ENCODE assay signal across 18 mouse cellular contexts in genomic region chr17:29156866-29157265, GRCm38 (mm10). TPM values are rescaled to one million over a fixed set of nuclear protein-coding genes. Genes with fewer than 3 reads are reported as not detected.
DNase-seq lines count a peak whose midpoint lies in the region; ATAC-seq and TF ChIP-seq lines count a peak whose summit lies in the region.
"Had no signal": no experiment of that assay in that cellular context is flagged by ENCODE, and none has a peak within 500 bp of the region (broad histone marks: within the 10 kb centered on the region; RNA-seq: fewer than 3 reads in every experiment).

No protein-coding gene starts in this region.

- no peaks in the 10 kb centered on the region for H3K36me3 ChIP-seq in hindbrain, postnatal 0 days (ENCODE audit: insufficient read depth, low read length)
- H3K36me3 ChIP-seq in hindbrain, embryonic 11.5 days (ENCODE audit: control insufficient read depth, insufficient read depth, low read length), result no peaks in the 10 kb centered on the region
- no peaks in the 10 kb centered on the region for H3K36me3 ChIP-seq in testis, adult 2 months (ENCODE audit: control insufficient read depth, insufficient read depth, low read length)
- H3K36me3 ChIP-seq in stomach, postnatal 0 days (ENCODE audit: control insufficient read depth, insufficient read depth, low read length), result no peaks in the 10 kb centered on the region
- H3K36me3 ChIP-seq: hindbrain, embryonic 10.5 days; liver, embryonic 13.5 days had no signal

- no peak for TF ChIP-seq EP300 in stomach, postnatal 0 days (optimal IDR thresholded peaks at IDR 0.05)

- no peak for ATAC-seq in hindbrain, postnatal 0 days
- no peak for ATAC-seq in hindbrain, embryonic 11.5 days (ENCODE audit: low FRiP score)
- peak; percentile 48 for ATAC-seq in stomach, postnatal 0 days (ENCODE audit: low FRiP score, low TSS enrichment)
- ATAC-seq: CD4-positive, CD25-positive, alpha-beta regulatory T cell, adult 4 months; Patski had no signal

- no peak overlapping the region for H3K9ac ChIP-seq in hindbrain, postnatal 0 days (replicated peaks; ENCODE audit: low read length)
- no peak overlapping the region for H3K9ac ChIP-seq in hindbrain, embryonic 11.5 days (ENCODE audit: low read depth, low read length)
- H3K9ac ChIP-seq in stomach, postnatal 0 days (ENCODE audit: low read length), result no peak overlapping the region
- H3K9ac ChIP-seq: heart, embryonic 15.5 days; liver, embryonic 13.5 days had no signal

- no peak overlapping the region for H3K4me2 ChIP-seq in hindbrain, postnatal 0 days (ENCODE audit: low read depth, low read length)
- H3K4me2 ChIP-seq in hindbrain, embryonic 11.5 days (replicated peaks; ENCODE audit: low read depth, low read length), result no peak overlapping the region
- no peak overlapping the region for H3K4me2 ChIP-seq in stomach, postnatal 0 days (replicated peaks; ENCODE audit: low read depth)
- H3K4me2 ChIP-seq: heart, embryonic 15.5 days; liver, embryonic 13.5 days had no signal

- DNase-seq in hindbrain, postnatal 0 days (ENCODE audit: low spot score), result no peak
- no peak for DNase-seq in hindbrain, embryonic 11.5 days (ENCODE audit: low spot score)
- DNase-seq in testis, postnatal 10 days (ENCODE audit: low spot score), result no peak
- peak; percentile 42 for DNase-seq in adrenal gland, postnatal 25 days
- peak; percentile 27 for DNase-seq in stomach, postnatal 0 days (ENCODE audit: low spot score)
- DNase-seq in embryo, embryonic 10.5 days (ENCODE audit: low spot score), result no peak
- DNase-seq in layer of hippocampus, adult 18-20 months (ENCODE audit: low spot score in 2 of 2), result no peak
- DNase-seq: cerebellum, postnatal 25 days; heart, adult 11 months; kidney, postnatal 14 days; liver, embryonic 13.5 days; lung, postnatal 10 days; right cerebral cortex, postnatal 14 days had no signal

- no peak for TF ChIP-seq POLR2A in testis, adult 2 months (IDR thresholded peaks at IDR 0.05; ENCODE audit: control insufficient read depth, low read depth, low read length)

- 85% methylated on average over 8 of the region's 8 CpGs for WGBS in hindbrain, postnatal 0 days
- WGBS in hindbrain, embryonic 11.5 days, result 89% methylated on average over 8 of the region's 8 CpGs
- WGBS in stomach, postnatal 0 days, result 57% methylated on average over 8 of the region's 8 CpGs

- no peak overlapping the region for H3K4me3 ChIP-seq in hindbrain, postnatal 0 days (ENCODE audit: low read length)
- H3K4me3 ChIP-seq in hindbrain, embryonic 11.5 days (ENCODE audit: low read depth, low read length), result no peak overlapping the region
- peak overlapping the region; percentile 79 for H3K4me3 ChIP-seq in testis, adult 2 months (ENCODE audit: control insufficient read depth, low read depth, low read length)
- H3K4me3 ChIP-seq in stomach, postnatal 0 days (ENCODE audit: low read depth, low read length), result no peak overlapping the region
- H3K4me3 ChIP-seq: heart, embryonic 15.5 days; hindbrain, embryonic 10.5 days; liver, embryonic 13.5 days had no signal

- H3K9me3 ChIP-seq in hindbrain, postnatal 0 days (ENCODE audit: low read length), result no peaks in the 10 kb centered on the region
- H3K9me3 ChIP-seq in hindbrain, embryonic 11.5 days (ENCODE audit: control insufficient read depth, low read length), result no peaks in the 10 kb centered on the region
- no peaks in the 10 kb centered on the region for H3K9me3 ChIP-seq in stomach, postnatal 0 days (ENCODE audit: control insufficient read depth, low read length)
- H3K9me3 ChIP-seq: heart, embryonic 15.5 days; liver, embryonic 13.5 days had no signal

- no peaks in the 10 kb centered on the region for H3K4me1 ChIP-seq in hindbrain, postnatal 0 days (ENCODE audit: insufficient read depth, low read length)
- no peaks in the 10 kb centered on the region for H3K4me1 ChIP-seq in hindbrain, embryonic 11.5 days (replicated peaks; ENCODE audit: control insufficient read depth, insufficient read depth, low read length)
- H3K4me1 ChIP-seq in testis, adult 2 months (ENCODE audit: control insufficient read depth, insufficient read depth, low read length), result peaks cover 17% of the 10 kb centered on the region
- peaks cover 5% of the 10 kb centered on the region for H3K4me1 ChIP-seq in stomach, postnatal 0 days (replicated peaks; ENCODE audit: control insufficient read depth, insufficient read depth)
- H3K4me1 ChIP-seq: liver, embryonic 13.5 days had no signal

- no peak for TF ChIP-seq CTCF in hindbrain, postnatal 0 days (IDR thresholded peaks at IDR 0.05; ENCODE audit: low read depth)
- no peak for TF ChIP-seq CTCF in testis, adult 2 months (IDR thresholded peaks at IDR 0.05; ENCODE audit: control insufficient read depth, insufficient read depth, insufficient replicate concordance, low read depth, low read length)
- TF ChIP-seq CTCF in stomach, postnatal 0 days (IDR thresholded peaks at IDR 0.05; ENCODE audit: low read depth), result no peak

- H3K27ac ChIP-seq in hindbrain, postnatal 0 days, result 0 out of 2 replicates have a peak overlapping the region, but pooled peaks have one; percentile 3
- no peak overlapping the region for H3K27ac ChIP-seq in hindbrain, embryonic 11.5 days (ENCODE audit: low read depth, low read length)
- no peak overlapping the region for H3K27ac ChIP-seq in testis, adult 2 months (ENCODE audit: control insufficient read depth, insufficient read depth, low read depth, low read length)
- peak overlapping the region; percentile 74; the same call in 1 of the 2 replicates for H3K27ac ChIP-seq in stomach, postnatal 0 days (replicated peaks)
- H3K27ac ChIP-seq: heart, embryonic 15.5 days; liver, embryonic 13.5 days had no signal

- H3K27me3 ChIP-seq in hindbrain, postnatal 0 days (ENCODE audit: insufficient read depth, low read length), result no peaks in the 10 kb centered on the region
- no peaks in the 10 kb centered on the region for H3K27me3 ChIP-seq in hindbrain, embryonic 11.5 days (ENCODE audit: control insufficient read depth, insufficient read depth, low read length)
- H3K27me3 ChIP-seq in testis, adult 2 months (ENCODE audit: control insufficient read depth, insufficient read depth, low read length), result no peaks in the 10 kb centered on the region
- no peaks in the 10 kb centered on the region for H3K27me3 ChIP-seq in stomach, postnatal 0 days (ENCODE audit: control insufficient read depth, insufficient read depth, low read length)
- H3K27me3 ChIP-seq: heart, embryonic 15.5 days; liver, embryonic 13.5 days; Patski had no signal

RNA-seq across cellular contexts. Expression of gene Rab44, which starts 42.9 kb away (rescaled TPM):
- total RNA-seq in hindbrain, postnatal 0 days (2014; rRNA removed), result 1.2 TPM in 2 replicates
- 0.05 and 0.20 TPM in 2 replicates for polyA plus RNA-seq in hindbrain, postnatal 0 days (2015; fragmentation: Nextera tagmentation; extraction: Ambion mirVana)
- polyA plus RNA-seq in hindbrain, embryonic 11.5 days (2014; fragmentation: Nextera tagmentation; extraction: Ambion mirVana), result 0.45 TPM in 1 of 2 replicates, not detected in the other
- polyA plus RNA-seq in testis, adult 2 months (2012; rRNA removed), result 2.4 TPM in 1 of 2 replicates, not detected in the other
- total RNA-seq in adrenal gland, postnatal 25 days (2021), result 0.30 and 0.86 TPM in 2 replicates
- polyA plus RNA-seq in stomach, postnatal 0 days (2015; fragmentation: Nextera tagmentation; extraction: Ambion mirVana), result 1.4 and 2.2 TPM in 2 replicates
- total RNA-seq in layer of hippocampus, adult 18-20 months (2021), result not detected
- polyA plus RNA-seq: CD4-positive, CD25-positive, alpha-beta regulatory T cell, adult 4 months; hindbrain, embryonic 10.5 days had no signal

Comparison
In these comparisons a context has a peak if more than half of its experiments do, and no peak if none do; other contexts are left out.
1. H3K27ac ChIP-seq: peak in hindbrain, postnatal 0 days (single experiment) and stomach, postnatal 0 days (single experiment); none in hindbrain, embryonic 11.5 days (single experiment) and testis, adult 2 months (single experiment).
2. DNase-seq: peak in adrenal gland, postnatal 25 days (single experiment) and stomach, postnatal 0 days (single experiment); none in hindbrain, postnatal 0 days (single experiment), hindbrain, embryonic 11.5 days (single experiment), testis, postnatal 10 days (single experiment), embryo, embryonic 10.5 days (single experiment) and layer of hippocampus, adult 18-20 months (0 of 2).